Mouse (Mus musculus) lung, postnatal 0 days (tissue): Measurements from ENCODE around the gene Pigyl.

ENCODE experiments used
- CTCF ChIP-seq: IDR thresholded peaks from 2 replicates; pipeline ENCODE4 v1.5.1; 2016; ENCODE audit warnings: antibody characterized with exemption, mild to moderate bottlenecking
- EP300 ChIP-seq: IDR thresholded peaks from 2 replicates; pipeline ENCODE4 v1.6.1; 2016; ENCODE audit warnings: antibody characterized with exemption, mild to moderate bottlenecking, control low read depth

DNA sequence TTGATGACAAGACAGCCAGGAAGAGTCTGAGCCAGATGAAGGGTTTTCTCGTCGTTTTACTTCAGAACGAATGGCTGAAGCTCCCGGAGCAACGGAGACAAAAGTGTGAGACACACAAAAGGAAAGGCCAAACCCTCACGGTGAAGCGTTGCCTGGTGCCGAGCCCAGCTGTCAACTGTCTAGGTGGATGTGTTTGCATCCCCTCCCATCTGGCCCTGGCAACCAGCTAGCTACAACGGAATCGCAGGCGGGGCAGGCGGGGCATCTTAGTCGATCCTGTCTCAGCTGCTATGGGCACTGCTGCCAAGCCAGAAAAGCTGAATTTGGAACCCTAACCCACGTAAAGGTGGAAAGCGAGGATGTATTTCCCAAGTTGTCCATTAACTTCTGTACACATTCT is 40.6 kb upstream of the Pigyl start:
- TF ChIP-seq CTCF: no peak
- no peak for TF ChIP-seq EP300
